ENCODE assay signal across 8 mouse cellular contexts in genomic region chr3:17786721-17787442, GRCm38 (mm10).
DNase-seq lines count a peak whose midpoint lies in the region; ATAC-seq and TF ChIP-seq lines count a peak whose summit lies in the region.

No protein-coding gene starts in this region.

- peak; percentile 83 for ATAC-seq in lung, embryonic 14.5 days (ENCODE audit: insufficient read depth)
- peak; percentile 74 for ATAC-seq in hindbrain, postnatal 0 days
- no peak for ATAC-seq in erythroid progenitor cell, adult 5-6 weeks (replicated peaks; ENCODE audit: low FRiP score, poor library complexity, severe bottlenecking)

- peaks cover 74% of the 10 kb centered on the region for H3K27me3 ChIP-seq in lung, embryonic 14.5 days (ENCODE audit: insufficient read depth, low read length)
- H3K27me3 ChIP-seq in hindbrain, postnatal 0 days (ENCODE audit: insufficient read depth, low read length), result no peaks in the 10 kb centered on the region

- no peak overlapping the region for H3K27ac ChIP-seq in lung, embryonic 14.5 days (ENCODE audit: low read depth)
- peak overlapping the region; percentile 100 for H3K27ac ChIP-seq in cortical plate, adult 2 months (ENCODE audit: insufficient read depth, low read length)
- H3K27ac ChIP-seq in hindbrain, postnatal 0 days, result peak overlapping the region; percentile 98

- peak; percentile 12 for DNase-seq in lung, embryonic 14.5 days
- DNase-seq in lung, adult 18-20 months, result no peak
- peak; percentile 63 for DNase-seq in hindbrain, postnatal 0 days (ENCODE audit: low spot score)
- DNase-seq in neural tube, embryonic 10.5 days (ENCODE audit: extremely low spot score, low spot score), result peak; percentile 68
- no peak for DNase-seq in gastrocnemius, adult 18-20 months (ENCODE audit: low spot score)
- DNase-seq in gastrocnemius, adult 8-10 months (ENCODE audit: low spot score in 2 of 2), result no peak

- peak overlapping the region; percentile 37 for H3K4me3 ChIP-seq in lung, embryonic 14.5 days (ENCODE audit: low read depth, low read length)
- H3K4me3 ChIP-seq in cortical plate, adult 2 months (ENCODE audit: insufficient read depth, low read length), result peak overlapping the region; percentile 58
- peak overlapping the region; percentile 44 for H3K4me3 ChIP-seq in hindbrain, postnatal 0 days (ENCODE audit: low read length)

- TF ChIP-seq CTCF in lung, embryonic 14.5 days (IDR thresholded peaks at IDR 0.05; ENCODE audit: low read depth), result no peak
- TF ChIP-seq CTCF in cortical plate, adult 2 months (IDR thresholded peaks at IDR 0.05; ENCODE audit: extremely low read depth, insufficient read depth, low read length), result no peak
- no peak for TF ChIP-seq CTCF in hindbrain, postnatal 0 days (IDR thresholded peaks at IDR 0.05; ENCODE audit: low read depth)

- peak overlapping the region; percentile 70 for H3K4me2 ChIP-seq in lung, embryonic 14.5 days
- peak overlapping the region; percentile 92 for H3K4me2 ChIP-seq in hindbrain, postnatal 0 days (ENCODE audit: low read depth, low read length)

- peak overlapping the region; percentile 36; the same call in 1 of the 2 replicates for H3K9ac ChIP-seq in lung, embryonic 14.5 days
- H3K9ac ChIP-seq in hindbrain, postnatal 0 days (replicated peaks; ENCODE audit: low read length), result peak overlapping the region; percentile 92

- no peaks in the 10 kb centered on the region for H3K9me3 ChIP-seq in lung, embryonic 14.5 days (ENCODE audit: low read depth, low read length)
- H3K9me3 ChIP-seq in hindbrain, postnatal 0 days (ENCODE audit: low read length), result no peaks in the 10 kb centered on the region

- H3K36me3 ChIP-seq in lung, embryonic 14.5 days (ENCODE audit: insufficient read depth), result no peaks in the 10 kb centered on the region
- H3K36me3 ChIP-seq in hindbrain, postnatal 0 days (ENCODE audit: insufficient read depth, low read length), result no peaks in the 10 kb centered on the region

- peaks cover 4% of the 10 kb centered on the region; the same call in 1 of the 2 replicates for H3K4me1 ChIP-seq in lung, embryonic 14.5 days (ENCODE audit: insufficient read depth)
- H3K4me1 ChIP-seq in cortical plate, adult 2 months (ENCODE audit: control insufficient read depth, insufficient read depth, low read length), result peaks cover 5% of the 10 kb centered on the region
- peaks cover 7% of the 10 kb centered on the region for H3K4me1 ChIP-seq in hindbrain, postnatal 0 days (ENCODE audit: insufficient read depth, low read length)

- no peak for TF ChIP-seq POLR2A in cortical plate, adult 2 months (IDR thresholded peaks at IDR 0.05; ENCODE audit: extremely low read depth, insufficient read depth, low read length)

- 3% methylated on average over 35 of the region's 35 CpGs for WGBS in lung, embryonic 14.5 days
- WGBS in hindbrain, postnatal 0 days, result 4% methylated on average over 35 of the region's 35 CpGs

Comparison
In these comparisons a context has a peak if more than half of its experiments do, and no peak if none do; other contexts are left out.
1. DNase-seq: peak in lung, embryonic 14.5 days (single experiment), hindbrain, postnatal 0 days (single experiment) and neural tube, embryonic 10.5 days (single experiment); none in lung, adult 18-20 months (0 of 2), gastrocnemius, adult 18-20 months (single experiment) and gastrocnemius, adult 8-10 months (0 of 2).
2. Peak in every context shown above with its lines, with median percentiles within 50 percentile points of each other: H3K4me3 ChIP-seq.